Mouse (Mus musculus): ENCODE measurements around the gene Olfr659. TPM values are rescaled to one million over a fixed set of nuclear protein-coding genes. Genes with fewer than 3 reads are reported as not detected.

Olfr659 gene
- polyA plus RNA-seq (2012; rRNA removed) = not detected in 2 replicates

- DNase-seq (ENCODE audit: low read depth, low spot score) = no peak
- 84% methylated on average over 3 of the region's 3 CpGs for WGBS
These were observed at the start of gene Olfr659 for GRCm38 (mm10) chr7:104666453-104666852. TSS of gene Olfr659 (plus strand) at chr7:104666753.

- no peak for DNase-seq (ENCODE audit: low read depth, low spot score)
These were observed 42.1 kb upstream of the Olfr659 start, which contains the start of gene Olfr657 for GRCm38 (mm10) chr7:104624494-104624893. TSS of gene Olfr657 (plus strand) at chr7:104624794.

GRCm38 (mm10) chr7:104646841-104647482 is 19.6 kb upstream of the Olfr659 start, which contains the start of gene Olfr658:
TSS of gene Olfr658 (minus strand) at chr7:104647305.
- DNase-seq (ENCODE audit: low read depth, low spot score) = peak; percentile 22
- 19% methylated on average over 22 of the region's 22 CpGs for WGBS

- 88% methylated on average over 2 of the region's 2 CpGs for WGBS
- DNase-seq (ENCODE audit: low read depth, low spot score) = no peak
These were observed 19.6 kb downstream of the Olfr659 start, which contains the start of gene Olfr661 for GRCm38 (mm10) chr7:104686201-104686600. TSS of gene Olfr661 (plus strand) at chr7:104686501.

Other genes starting within 250 kb of the Olfr659 start
- 2.2 and 3.3 TPM in 2 replicates for gene Trim30a, start 201.6 kb upstream of the Olfr659 start, polyA plus RNA-seq (2012; rRNA removed)
- 4.5 and 12.5 TPM in 2 replicates for gene Trim30d, start 158.9 kb upstream of the Olfr659 start, polyA plus RNA-seq (2012; rRNA removed)
- gene Olfr651, start 116.6 kb upstream of the Olfr659 start, polyA plus RNA-seq (2012; rRNA removed) = not detected in 2 replicates
- not detected in 2 replicates for gene Olfr652, start 105.9 kb upstream of the Olfr659 start, polyA plus RNA-seq (2012; rRNA removed)
- not detected in 2 replicates for gene Olfr653, start 89.4 kb upstream of the Olfr659 start, polyA plus RNA-seq (2012; rRNA removed)
- not detected in 2 replicates for gene Olfr654, start 79.7 kb upstream of the Olfr659 start, polyA plus RNA-seq (2012; rRNA removed)
- gene Olfr655, start 65.0 kb upstream of the Olfr659 start, polyA plus RNA-seq (2012; rRNA removed) = not detected in 2 replicates
- gene Olfr656, start 52.8 kb upstream of the Olfr659 start, polyA plus RNA-seq (2012; rRNA removed) = not detected in 2 replicates
- gene Olfr657, start 42.0 kb upstream of the Olfr659 start, polyA plus RNA-seq (2012; rRNA removed) = not detected in 2 replicates
- not detected in 2 replicates for gene Olfr658, start 19.4 kb upstream of the Olfr659 start, polyA plus RNA-seq (2012; rRNA removed)
- not detected in 2 replicates for gene Olfr661, start 19.7 kb downstream of the Olfr659 start, polyA plus RNA-seq (2012; rRNA removed)
- not detected in 2 replicates for gene Usp17le, start 110.7 kb downstream of the Olfr659 start, polyA plus RNA-seq (2012; rRNA removed)
- gene Usp17lb, start 175.8 kb downstream of the Olfr659 start, polyA plus RNA-seq (2012; rRNA removed) = not detected in 2 replicates
- gene Usp17la, start 190.3 kb downstream of the Olfr659 start, polyA plus RNA-seq (2012; rRNA removed) = not detected in 2 replicates
- not detected in 2 replicates for gene Olfr665, start 211.3 kb downstream of the Olfr659 start, polyA plus RNA-seq (2012; rRNA removed)
- gene Olfr666, start 229.2 kb downstream of the Olfr659 start, polyA plus RNA-seq (2012; rRNA removed) = not detected in 2 replicates

Data from large intestine, adult 2 months (tissue).